Mouse (Mus musculus): ENCODE results near the gene Dapk2. TPM values are rescaled to one million over a fixed set of nuclear protein-coding genes. Genes with fewer than 3 reads are reported as not detected.

The Dapk2 gene
- polyA plus RNA-seq, 1 experiment from 2014 or later, result 5.9 TPM

DNA sequence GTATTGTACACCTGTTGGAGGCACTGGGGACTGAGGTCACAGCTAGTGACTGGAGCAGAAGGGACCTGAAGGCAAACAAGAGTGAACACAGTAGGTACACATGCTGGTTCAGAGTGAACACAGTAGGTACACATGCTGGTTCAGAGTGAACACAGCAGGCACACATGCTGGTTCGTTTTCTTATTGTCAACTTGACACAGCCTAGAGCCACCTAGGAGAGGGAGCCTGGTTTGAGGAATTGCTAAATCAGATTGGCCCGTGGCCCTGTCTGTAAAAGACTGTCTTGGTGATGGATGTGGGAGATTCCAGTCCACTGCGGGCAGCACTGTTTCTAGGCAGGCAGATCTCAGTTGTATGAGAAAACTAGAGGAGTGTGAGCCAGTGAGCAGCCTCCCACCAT is 25.0 kb downstream of the Dapk2 start:
- Histone ChIP-seq H3K27me3 (ENCODE audit: insufficient read depth, low read length) (no peaks in the 10 kb centered on the region), H3K4me2 (no peak overlapping the region), H3K9me3 (ENCODE audit: low read depth, low read length) (no peaks in the 10 kb centered on the region), H3K27ac (ENCODE audit: low read depth) (peak overlapping the region; percentile 31; the same call in 1 of the 2 replicates), H3K9ac (no peak overlapping the region), H3K36me3 (ENCODE audit: insufficient read depth) (no peaks in the 10 kb centered on the region), H3K4me3 (ENCODE audit: low read depth, low read length) (no peak overlapping the region), H3K4me1 (ENCODE audit: insufficient read depth) (peaks cover 4% of the 10 kb centered on the region; the same call in 1 of the 2 replicates)
- DNase-seq, result no peak
- TF ChIP-seq CTCF (IDR thresholded peaks at IDR 0.05; ENCODE audit: low read depth), result no peak
- no peak for ATAC-seq (ENCODE audit: insufficient read depth)
- WGBS, result 53% methylated on average over 3 of the region's 3 CpGs

DNA sequence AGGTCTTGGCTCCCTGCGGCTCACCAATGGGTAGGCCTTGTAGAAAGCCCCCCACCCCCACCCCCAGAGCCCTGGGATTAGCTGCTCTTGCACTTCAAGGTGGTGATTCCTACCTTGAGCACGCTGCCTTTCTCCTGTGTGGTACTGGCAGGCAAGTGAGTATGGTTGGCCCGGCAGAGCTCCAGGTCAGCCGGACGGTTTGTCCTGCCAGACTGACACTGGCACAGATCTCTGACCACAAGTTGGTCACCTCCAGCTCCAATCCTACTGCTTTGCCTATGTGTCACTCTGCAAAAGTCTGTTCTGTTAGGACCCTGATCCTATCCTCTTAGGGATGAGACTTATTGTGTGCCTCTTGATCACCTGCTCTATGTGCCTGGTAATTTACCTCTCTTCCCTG is 26.5 kb downstream of the Dapk2 start:
- H3K36me3 ChIP-seq (ENCODE audit: insufficient read depth), result no peaks in the 10 kb centered on the region
- ATAC-seq (ENCODE audit: insufficient read depth), result no peak
- no peaks in the 10 kb centered on the region for H3K9me3 ChIP-seq (ENCODE audit: low read depth, low read length)
- H3K4me1 ChIP-seq (ENCODE audit: insufficient read depth), result peaks cover 4% of the 10 kb centered on the region; the same call in 1 of the 2 replicates
- H3K9ac ChIP-seq, result no peak overlapping the region
- TF ChIP-seq CTCF (IDR thresholded peaks at IDR 0.05; ENCODE audit: low read depth), result no peak
- no peak overlapping the region for H3K4me2 ChIP-seq
- DNase-seq, result no peak
- no peaks in the 10 kb centered on the region for H3K27me3 ChIP-seq (ENCODE audit: insufficient read depth, low read length)
- no peak overlapping the region for H3K27ac ChIP-seq (ENCODE audit: low read depth)
- H3K4me3 ChIP-seq (ENCODE audit: low read depth, low read length), result no peak overlapping the region
- 66% methylated on average over 5 of the region's 5 CpGs for WGBS

DNA sequence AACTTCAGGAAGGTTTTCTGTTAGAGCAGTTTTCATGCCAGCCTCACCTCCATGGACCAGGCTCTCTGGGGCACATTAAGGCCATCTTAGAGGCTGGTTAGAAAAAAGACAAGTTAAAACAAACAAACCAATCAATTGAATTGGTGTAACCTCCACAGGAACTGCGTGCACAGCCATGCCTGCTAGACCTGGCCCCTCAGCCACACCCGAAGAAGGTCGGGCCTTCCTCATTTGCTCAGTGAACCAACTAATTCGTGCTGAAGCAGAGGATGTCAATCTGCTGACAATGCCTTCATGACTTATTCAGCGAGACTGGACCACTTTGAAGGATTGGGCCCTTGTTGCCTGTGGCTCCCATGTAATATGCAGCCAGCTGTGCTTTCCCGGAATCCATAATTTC is 28.4 kb downstream of the Dapk2 start:
- no peaks in the 10 kb centered on the region for H3K9me3 ChIP-seq (ENCODE audit: low read depth, low read length)
- DNase-seq (no peak), ATAC-seq (ENCODE audit: insufficient read depth) (no peak)
- no peak for TF ChIP-seq CTCF (IDR thresholded peaks at IDR 0.05; ENCODE audit: low read depth)
- no peak overlapping the region for H3K4me2 ChIP-seq
- no peak overlapping the region for H3K4me3 ChIP-seq (ENCODE audit: low read depth, low read length)
- WGBS, result 36% methylated on average over 6 of the region's 6 CpGs
- H3K27ac ChIP-seq (ENCODE audit: low read depth), result no peak overlapping the region
- H3K4me1 ChIP-seq (ENCODE audit: insufficient read depth), result peaks cover 4% of the 10 kb centered on the region; the same call in 1 of the 2 replicates
- H3K9ac ChIP-seq, result no peak overlapping the region
- no peaks in the 10 kb centered on the region for H3K27me3 ChIP-seq (ENCODE audit: insufficient read depth, low read length)
- H3K36me3 ChIP-seq (ENCODE audit: insufficient read depth), result no peaks in the 10 kb centered on the region

DNA sequence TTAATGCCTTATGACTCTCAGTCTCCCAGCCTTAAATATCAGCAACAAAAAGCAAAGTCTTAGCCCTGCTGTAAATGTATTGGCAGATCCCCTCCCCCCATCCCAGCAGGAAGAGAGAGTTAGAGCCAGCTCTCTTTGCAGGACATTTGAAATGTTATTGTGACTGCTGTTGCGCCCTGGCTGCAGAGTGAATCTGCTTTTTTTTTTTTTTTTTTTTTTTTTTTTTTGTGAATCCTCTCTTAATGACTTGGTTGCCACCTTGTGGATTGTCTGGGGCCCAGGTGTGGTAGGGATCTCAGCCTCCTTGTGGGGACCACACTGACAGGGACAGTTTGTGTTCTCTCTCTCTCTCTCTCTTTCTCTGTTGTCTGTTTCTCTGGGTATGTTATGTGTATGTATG is 31.0 kb downstream of the Dapk2 start:
- H3K27ac ChIP-seq (ENCODE audit: low read depth), result no peak overlapping the region
- no peak overlapping the region for H3K4me2 ChIP-seq
- DNase-seq (no peak), ATAC-seq (ENCODE audit: insufficient read depth) (no peak)
- no peaks in the 10 kb centered on the region for H3K4me1 ChIP-seq (ENCODE audit: insufficient read depth)
- H3K9me3 ChIP-seq (ENCODE audit: low read depth, low read length), result no peaks in the 10 kb centered on the region
- no peaks in the 10 kb centered on the region for H3K27me3 ChIP-seq (ENCODE audit: insufficient read depth, low read length)
- H3K9ac ChIP-seq, result no peak overlapping the region
- H3K4me3 ChIP-seq (ENCODE audit: low read depth, low read length), result no peak overlapping the region
- no peaks in the 10 kb centered on the region for H3K36me3 ChIP-seq (ENCODE audit: insufficient read depth)
- no peak for TF ChIP-seq CTCF (IDR thresholded peaks at IDR 0.05; ENCODE audit: low read depth)
- 81% methylated on average over 1 of the region's 1 CpGs for WGBS

DNA sequence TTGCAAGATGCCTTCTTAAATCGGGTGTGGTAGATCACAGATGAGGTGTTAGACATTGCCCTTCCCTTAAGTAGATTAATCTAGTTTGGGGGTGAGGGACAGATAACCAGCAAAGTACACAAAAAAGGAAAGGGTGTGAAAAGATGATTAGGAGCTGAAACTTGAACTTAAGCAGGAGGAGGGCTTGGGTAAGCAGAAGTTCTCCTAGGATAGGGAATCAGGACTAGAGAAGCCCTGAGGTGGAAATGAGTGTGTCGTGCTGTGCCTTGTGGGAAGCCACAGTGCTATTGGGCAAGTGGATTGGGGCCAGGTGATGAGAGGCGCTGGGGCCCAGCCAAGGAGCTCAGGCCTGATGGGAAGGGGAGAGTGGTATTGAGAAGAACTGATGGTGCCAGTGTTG is 36.0 kb downstream of the Dapk2 start:
- DNase-seq (no peak), ATAC-seq (ENCODE audit: insufficient read depth) (no peak)
- Histone ChIP-seq H3K9me3 (ENCODE audit: low read depth, low read length) (no peaks in the 10 kb centered on the region), H3K4me3 (ENCODE audit: low read depth, low read length) (no peak overlapping the region), H3K36me3 (ENCODE audit: insufficient read depth) (no peaks in the 10 kb centered on the region), H3K4me2 (no peak overlapping the region), H3K27me3 (ENCODE audit: insufficient read depth, low read length) (no peaks in the 10 kb centered on the region), H3K4me1 (ENCODE audit: insufficient read depth) (no peaks in the 10 kb centered on the region; the same call in 1 of the 2 replicates), H3K27ac (ENCODE audit: low read depth) (no peak overlapping the region), H3K9ac (no peak overlapping the region)
- 64% methylated on average over 3 of the region's 3 CpGs for WGBS
- TF ChIP-seq CTCF (IDR thresholded peaks at IDR 0.05; ENCODE audit: low read depth), result no peak

DNA sequence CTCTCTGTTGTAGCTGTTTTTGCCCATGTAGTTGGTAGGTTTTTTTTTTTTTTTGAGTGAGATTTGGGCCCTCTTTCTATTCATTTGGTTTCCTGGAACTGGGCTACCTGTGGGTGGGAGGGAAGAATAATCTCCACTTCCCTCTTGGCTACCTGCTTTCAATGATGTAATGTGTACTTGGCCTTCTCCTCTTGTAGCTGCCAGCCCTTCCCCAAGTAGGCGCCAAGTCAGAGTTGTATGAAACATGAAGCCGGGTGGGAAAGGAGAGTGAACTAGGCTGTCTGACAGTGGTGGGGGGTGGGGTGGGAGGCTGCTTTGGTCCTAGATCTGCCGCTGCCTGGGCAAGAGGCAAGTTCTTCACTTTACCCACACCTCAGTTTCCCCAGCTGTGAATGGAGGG is 38.5 kb downstream of the Dapk2 start:
- Histone ChIP-seq H3K36me3 (ENCODE audit: insufficient read depth) (no peaks in the 10 kb centered on the region), H3K27ac (ENCODE audit: low read depth) (no peak overlapping the region), H3K4me2 (no peak overlapping the region), H3K27me3 (ENCODE audit: insufficient read depth, low read length) (no peaks in the 10 kb centered on the region), H3K9me3 (ENCODE audit: low read depth, low read length) (no peaks in the 10 kb centered on the region), H3K9ac (no peak overlapping the region), H3K4me3 (ENCODE audit: low read depth, low read length) (no peak overlapping the region), H3K4me1 (ENCODE audit: insufficient read depth) (no peaks in the 10 kb centered on the region; the same call in 1 of the 2 replicates)
- 31% methylated on average over 3 of the region's 3 CpGs for WGBS
- TF ChIP-seq CTCF (IDR thresholded peaks at IDR 0.05; ENCODE audit: low read depth), result no peak
- DNase-seq (peak; percentile 49), ATAC-seq (ENCODE audit: insufficient read depth) (no peak)

DNA sequence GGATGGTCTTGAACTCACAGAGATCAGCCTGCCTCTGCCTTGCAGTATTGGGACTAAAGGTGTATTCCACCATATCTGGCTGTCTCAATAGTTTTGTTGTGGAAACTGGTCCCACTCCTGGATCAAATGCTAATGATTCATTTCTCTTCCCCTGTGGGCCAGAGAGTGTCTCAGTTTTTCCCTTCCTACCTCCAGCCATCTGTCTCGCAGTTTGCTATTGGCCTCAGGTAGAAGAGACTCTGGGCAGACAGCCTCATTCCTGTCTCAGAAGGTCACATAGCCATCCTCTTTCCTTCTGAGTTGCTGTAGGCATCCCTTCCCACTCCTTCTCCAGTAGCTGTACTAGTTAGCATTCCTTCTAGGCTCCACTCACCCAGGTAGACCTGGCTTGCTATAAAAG is 40.5 kb downstream of the Dapk2 start:
- H3K4me3 ChIP-seq (ENCODE audit: low read depth, low read length), result no peak overlapping the region
- TF ChIP-seq CTCF (IDR thresholded peaks at IDR 0.05; ENCODE audit: low read depth), result no peak
- no peaks in the 10 kb centered on the region for H3K36me3 ChIP-seq (ENCODE audit: insufficient read depth)
- no peaks in the 10 kb centered on the region for H3K9me3 ChIP-seq (ENCODE audit: low read depth, low read length)
- no peak overlapping the region for H3K27ac ChIP-seq (ENCODE audit: low read depth)
- H3K27me3 ChIP-seq (ENCODE audit: insufficient read depth, low read length), result no peaks in the 10 kb centered on the region
- ATAC-seq (ENCODE audit: insufficient read depth) (no peak), DNase-seq (no peak)
- H3K9ac ChIP-seq, result no peak overlapping the region
- no peaks in the 10 kb centered on the region; the same call in 1 of the 2 replicates for H3K4me1 ChIP-seq (ENCODE audit: insufficient read depth)
- 80% methylated on average over 1 of the region's 1 CpGs for WGBS
- H3K4me2 ChIP-seq, result no peak overlapping the region

Measured in lung, embryonic 14.5 days (tissue).